In genomic region chr17:50227366-50227765, GRCm38 (mm10) we compare ENCODE assay signal across 21 mouse cellular contexts. TPM values are rescaled to one million over a fixed set of nuclear protein-coding genes. Genes with fewer than 3 reads are reported as not detected.
DNase-seq lines count a peak whose midpoint lies in the region; ATAC-seq and TF ChIP-seq lines count a peak whose summit lies in the region.
"Had no signal": no experiment of that assay in that cellular context is flagged by ENCODE, and none has a peak within 500 bp of the region (broad histone marks: within the 10 kb centered on the region; RNA-seq: fewer than 3 reads in every experiment).

No protein-coding gene starts in this region.

- no peaks in the 10 kb centered on the region for H3K27me3 ChIP-seq in kidney, adult 2 months (replicated peaks; ENCODE audit: control insufficient read depth, insufficient read depth, low read length)
- H3K27me3 ChIP-seq in lung, postnatal 0 days (replicated peaks; ENCODE audit: insufficient read depth, low read length) = no peaks in the 10 kb centered on the region
- H3K27me3 ChIP-seq: CH12.LX; forebrain, embryonic 13.5 days; hindbrain, embryonic 12.5 days; hindbrain, embryonic 15.5 days had no signal

- no peak for ATAC-seq in lung, postnatal 0 days
- ATAC-seq: forebrain, embryonic 13.5 days; forebrain, embryonic 16.5 days; intestine, postnatal 0 days had no signal

- H3K36me3 ChIP-seq in kidney, adult 2 months (ENCODE audit: control insufficient read depth, insufficient read depth, low read length) = no peaks in the 10 kb centered on the region
- no peaks in the 10 kb centered on the region for H3K36me3 ChIP-seq in lung, postnatal 0 days (ENCODE audit: insufficient read depth, low read length)
- H3K36me3 ChIP-seq: forebrain, embryonic 10.5 days; hindbrain, embryonic 12.5 days; hindbrain, embryonic 15.5 days had no signal

- TF ChIP-seq CTCF in kidney, adult 2 months (conservative IDR thresholded peaks at IDR 0.05; ENCODE audit: insufficient read depth, insufficient read length, low read depth, low read length) = no peak
- no peak for TF ChIP-seq CTCF in lung, postnatal 0 days (IDR thresholded peaks at IDR 0.05)

- TF ChIP-seq POLR2A in kidney, adult 2 months (IDR thresholded peaks at IDR 0.05; ENCODE audit: low read depth, low read length) = no peak

- WGBS in kidney, adult 2 months = 57% methylated on average over 7 of the region's 7 CpGs
- WGBS in lung, postnatal 0 days = 67% methylated on average over 7 of the region's 7 CpGs

- no peak overlapping the region for H3K4me2 ChIP-seq in lung, postnatal 0 days (replicated peaks; ENCODE audit: low read depth, low read length)
- H3K4me2 ChIP-seq: forebrain, embryonic 13.5 days; hindbrain, embryonic 12.5 days; hindbrain, embryonic 15.5 days had no signal

- H3K27ac ChIP-seq in kidney, adult 2 months (ENCODE audit: insufficient read depth, low read depth, low read length) = no peak overlapping the region
- no peak overlapping the region for H3K27ac ChIP-seq in lung, postnatal 0 days (ENCODE audit: low read length)
- H3K27ac ChIP-seq: forebrain, embryonic 10.5 days; forebrain, embryonic 13.5 days; hindbrain, embryonic 12.5 days; hindbrain, embryonic 15.5 days had no signal

- no peaks in the 10 kb centered on the region for H3K9me3 ChIP-seq in lung, postnatal 0 days (ENCODE audit: low read length)
- H3K9me3 ChIP-seq: forebrain, embryonic 10.5 days; forebrain, embryonic 13.5 days; hindbrain, embryonic 12.5 days; hindbrain, embryonic 15.5 days had no signal

- no peak for TF ChIP-seq EP300 in lung, postnatal 0 days (IDR thresholded peaks at IDR 0.05)

- H3K4me1 ChIP-seq in kidney, adult 2 months (ENCODE audit: control insufficient read depth, insufficient read depth, low read length) = no peaks in the 10 kb centered on the region
- H3K4me1 ChIP-seq in lung, postnatal 0 days (ENCODE audit: insufficient read depth, low read depth, low read length) = no peaks in the 10 kb centered on the region
- H3K4me1 ChIP-seq: forebrain, embryonic 13.5 days; hindbrain, embryonic 12.5 days; hindbrain, embryonic 15.5 days had no signal

- DNase-seq in kidney, adult 2 months = peak; percentile 5
- DNase-seq in kidney, adult 18-20 months = no peak
- DNase-seq in ES-CJ7 (ENCODE audit: low read depth, low spot score) (peak; percentile 25), ZHBTc4 (ENCODE audit: low read depth, low spot score) (peak; percentile 29)
- DNase-seq in B cell, adult 2 months = no peak
- no peak for DNase-seq in lung, postnatal 0 days (ENCODE audit: low spot score)
- DNase-seq: adrenal gland, adult 2 months; adrenal gland, postnatal 14 days; cerebellum, adult 11 months; cerebellum, adult 2 months; cerebellum, postnatal 10 days; cerebellum, postnatal 36 days; gastrocnemius, postnatal 10 days; gastrocnemius, postnatal 36 days had no signal

- no peak overlapping the region for H3K9ac ChIP-seq in lung, postnatal 0 days (replicated peaks; ENCODE audit: low read depth)
- H3K9ac ChIP-seq: forebrain, embryonic 13.5 days; hindbrain, embryonic 12.5 days; hindbrain, embryonic 15.5 days had no signal

- H3K4me3 ChIP-seq in kidney, adult 2 months (ENCODE audit: insufficient read depth, low read depth, low read length) = no peak overlapping the region
- no peak overlapping the region for H3K4me3 ChIP-seq in lung, postnatal 0 days (ENCODE audit: low read depth, low read length)
- H3K4me3 ChIP-seq: forebrain, embryonic 10.5 days; forebrain, embryonic 13.5 days; hindbrain, embryonic 12.5 days; hindbrain, embryonic 15.5 days had no signal

RNA-seq across cellular contexts. Expression of gene Rftn1, which starts 36.9 kb away (rescaled TPM):
- polyA plus RNA-seq in kidney, adult 2 months (2012; rRNA removed) = 14.6 and 18.6 TPM in 2 replicates
- polyA plus RNA-seq in lung, postnatal 0 days (2015; fragmentation: Nextera tagmentation; extraction: Ambion mirVana) = 16.9 and 18.2 TPM in 2 replicates

Comparison
In these comparisons a context has a peak if more than half of its experiments do, and no peak if none do; other contexts are left out.
1. DNase-seq: peak in kidney, adult 2 months (single experiment), ES-CJ7 (single experiment) and ZHBTc4 (single experiment); none in kidney, adult 18-20 months (single experiment), B cell, adult 2 months (0 of 2) and lung, postnatal 0 days (single experiment).